Mouse (Mus musculus) bone marrow macrophage, adult 2 months (primary cell): ENCODE measurements around the gene Iglon5. TPM values are rescaled to one million over a fixed set of nuclear protein-coding genes. Genes with fewer than 3 reads are reported as not detected.

Source experiments
- H3K27ac ChIP-seq: 2 replicates; pipeline ENCODE4 v1.5.1; 2012; ENCODE audit warnings: low read depth, low read length; ENCODE audit not compliant: insufficient read depth
- H3K4me1 ChIP-seq: 2 replicates; pipeline ENCODE4 v1.6.1; 2012; ENCODE audit warnings: low read length; ENCODE audit not compliant: control insufficient read depth, insufficient read depth
- H3K4me3 ChIP-seq: 2 replicates; pipeline ENCODE4 v1.5.1; 2012; ENCODE audit warnings: mild to moderate bottlenecking, low read length, moderate library complexity; ENCODE audit not compliant: insufficient read depth
- CTCF ChIP-seq: IDR thresholded peaks from 2 replicates; pipeline ENCODE4 v1.5.1; 2012; ENCODE audit warnings: low read depth, mild to moderate bottlenecking, low read length, moderate library complexity
- POLR2A ChIP-seq: IDR thresholded peaks from 2 replicates; pipeline ENCODE4 v1.6.1; 2012; ENCODE audit warnings: mild to moderate bottlenecking, low read depth, low read length, borderline replicate concordance
- polyA plus RNA-seq: library from polyadenylated mRNA; stranded (reverse); fragments of >200 nt; gene quantifications from 2 replicates; pipeline ENCODE4 v1.2.4, GENCODE M21; 2012; ENCODE audit not compliant: missing spikeins, insufficient read depth, insufficient read length

Gene Iglon5
- polyA plus RNA-seq, 1 experiment, result not detected

- no peak for TF ChIP-seq CTCF
- TF ChIP-seq POLR2A, result no peak
- H3K4me3 ChIP-seq, result no peak overlapping the region
- H3K4me1 ChIP-seq, result peaks cover 18% of the 10 kb centered on the region
- no peak overlapping the region for H3K27ac ChIP-seq
These were observed 40.1 kb downstream of the Iglon5 start for GRCm38 (mm10) chr7:43449811-43450210.

GRCm38 (mm10) chr7:43448246-43448645, 41.6 kb downstream of the Iglon5 start:
- TF ChIP-seq POLR2A (no peak), CTCF (no peak)
- Histone ChIP-seq H3K4me1 (peaks cover 22% of the 10 kb centered on the region), H3K27ac (no peak overlapping the region), H3K4me3 (no peak overlapping the region)

- Histone ChIP-seq H3K4me1 (peaks cover 25% of the 10 kb centered on the region), H3K27ac (no peak overlapping the region)
- no peak for TF ChIP-seq POLR2A
- TF ChIP-seq CTCF, result no peak
These were observed 42.1 kb downstream of the Iglon5 start for GRCm38 (mm10) chr7:43447801-43448200.

GRCm38 (mm10) chr7:43443917-43444293, 46.0 kb downstream of the Iglon5 start, which contains the start of the genes Etfb and Gm45233:
TSS of gene Etfb (plus strand) at chr7:43444083.
TSS of gene Gm45233 (plus strand) at chr7:43444128.
- Histone ChIP-seq H3K4me1 (peaks cover 33% of the 10 kb centered on the region), H3K4me3 (peak within 1 kb of the TSS; percentile 85), H3K27ac (peak within 1 kb of the TSS; percentile 84)
- TF ChIP-seq CTCF (no peak), POLR2A (no peak)

More at GRCm38 (mm10) chr7:43447801-43448200, 42.1 kb downstream of the Iglon5 start:
- no peak overlapping the region for H3K4me3 ChIP-seq

GRCm38 (mm10) chr7:43443126-43443916, 46.6 kb downstream of the Iglon5 start:
- H3K4me1 ChIP-seq, result peaks cover 33% of the 10 kb centered on the region
- H3K27ac ChIP-seq, result peak overlapping the region; percentile 84
- no peak for TF ChIP-seq CTCF
- peak overlapping the region; percentile 62 for H3K4me3 ChIP-seq

- Histone ChIP-seq H3K4me1 (peaks cover 32% of the 10 kb centered on the region), H3K27ac (peak overlapping the region; percentile 84), H3K4me3 (peak overlapping the region; percentile 62)
- TF ChIP-seq CTCF (no peak), POLR2A (no peak)
These were observed 47.2 kb downstream of the Iglon5 start for GRCm38 (mm10) chr7:43442684-43443083.

- Histone ChIP-seq H3K4me3 (no peak overlapping the region), H3K27ac (no peak overlapping the region), H3K4me1 (peaks cover 22% of the 10 kb centered on the region)
- TF ChIP-seq POLR2A (no peak), CTCF (no peak)
These were observed 48.8 kb downstream of the Iglon5 start for GRCm38 (mm10) chr7:43441071-43441470.

- no peak for TF ChIP-seq CTCF
- no peak for TF ChIP-seq POLR2A
- no peak within 1 kb of the TSS for H3K27ac ChIP-seq
- no peak within 1 kb of the TSS for H3K4me3 ChIP-seq
- H3K4me1 ChIP-seq, result peaks cover 20% of the 10 kb centered on the region
These were observed 49.4 kb downstream of the Iglon5 start, which contains the start of gene Cldnd2 for GRCm38 (mm10) chr7:43440482-43440881. TSS of gene Cldnd2 (plus strand) at chr7:43440782.

GRCm38 (mm10) chr7:43438611-43439010, 51.3 kb downstream of the Iglon5 start:
- no peak overlapping the region for H3K4me3 ChIP-seq
- H3K4me1 ChIP-seq, result peaks cover 11% of the 10 kb centered on the region
- no peak overlapping the region for H3K27ac ChIP-seq
- TF ChIP-seq POLR2A (no peak), CTCF (no peak)
